Mouse (Mus musculus) midbrain, embryonic 12.5 days (tissue): ENCODE results near the gene Vmn1r87. TPM values are rescaled to one million over a fixed set of nuclear protein-coding genes. Genes with fewer than 3 reads are reported as not detected.
"Not testable (repeated sequence)": the region's sequence is repeated elsewhere in the genome, so short reads cannot be mapped to it uniquely, and the experiment has no call there.

Source experiments
- ATAC-seq: fragments of 200-750 bp; cut with Nextera tagmentation; 2 replicates; pipeline ENCODE4 v1.8.0; 2017; ENCODE audit warnings: low read depth, moderate TSS enrichment, moderate library complexity; ENCODE audit not compliant: low FRiP score
- H3K27ac ChIP-seq: fragments of 300-500 bp; sonication (generic); replicated peaks from 2 replicates; pipeline ENCODE4 v1.5.1; 2016; ENCODE audit warnings: mild to moderate bottlenecking
- H3K27me3 ChIP-seq: fragments of 300-500 bp; sonication (generic); 2 replicates; pipeline ENCODE4 v1.6.1; 2016; ENCODE audit warnings: mild to moderate bottlenecking
- H3K36me3 ChIP-seq: fragments of 300-500 bp; sonication (generic); 2 replicates; pipeline ENCODE4 v1.6.1; 2016
- H3K4me1 ChIP-seq: fragments of 300-500 bp; sonication (generic); 2 replicates; pipeline ENCODE4 v1.6.1; 2016
- H3K4me2 ChIP-seq: fragments of 300-500 bp; sonication (generic); replicated peaks from 2 replicates; pipeline ENCODE4 v1.6.1; 2016; ENCODE audit warnings: mild to moderate bottlenecking, moderate library complexity
- H3K4me3 ChIP-seq: fragments of 300-500 bp; sonication (generic); 2 replicates; pipeline ENCODE4 v1.5.1; 2016; ENCODE audit warnings: mild to moderate bottlenecking
- H3K9ac ChIP-seq: fragments of 300-500 bp; sonication (generic); replicated peaks from 2 replicates; pipeline ENCODE4 v1.6.1; 2016; ENCODE audit warnings: mild to moderate bottlenecking, moderate library complexity
- H3K9me3 ChIP-seq: fragments of 300-500 bp; sonication (generic); 2 replicates; pipeline ENCODE4 v1.6.1; 2016; ENCODE audit warnings: mild to moderate bottlenecking
- WGBS: fragments of 180-500 bp; shearing (Covaris S2); methylation state at CpG from one replicate; pipeline ENCODE4 v1.1.7; 2016; 5-methylcytosine and 5-hydroxymethylcytosine counted together
- polyA plus RNA-seq: library from polyadenylated mRNA; unstranded; fragments of >200 nt; fragmentation: Nextera tagmentation; extraction: Ambion mirVana; gene quantifications from 2 replicates; pipeline ENCODE4 v1.2.1, GENCODE M21; 2016

Gene Vmn1r87
- not detected in 2 replicates for polyA plus RNA-seq

- H3K4me1 ChIP-seq: no peaks in the 10 kb centered on the region
- no peak within 1 kb of the TSS for H3K27ac ChIP-seq
- no peaks in the 10 kb centered on the region for H3K36me3 ChIP-seq
- no peaks in the 10 kb centered on the region for H3K9me3 ChIP-seq
- 81% methylated on average over 1 of the region's 1 CpGs for WGBS
- no peaks in the 10 kb centered on the region for H3K27me3 ChIP-seq
- no peak within 1 kb of the TSS for H3K4me2 ChIP-seq
- no peak within 1 kb of the TSS for H3K9ac ChIP-seq
- ATAC-seq: no peak
- H3K4me3 ChIP-seq: no peak within 1 kb of the TSS
Measured at GRCm38 (mm10) chr7:13140057-13140456, at the start of gene Vmn1r87. Vmn1r87 (minus strand) TSS chr7:13140157.

DNA sequence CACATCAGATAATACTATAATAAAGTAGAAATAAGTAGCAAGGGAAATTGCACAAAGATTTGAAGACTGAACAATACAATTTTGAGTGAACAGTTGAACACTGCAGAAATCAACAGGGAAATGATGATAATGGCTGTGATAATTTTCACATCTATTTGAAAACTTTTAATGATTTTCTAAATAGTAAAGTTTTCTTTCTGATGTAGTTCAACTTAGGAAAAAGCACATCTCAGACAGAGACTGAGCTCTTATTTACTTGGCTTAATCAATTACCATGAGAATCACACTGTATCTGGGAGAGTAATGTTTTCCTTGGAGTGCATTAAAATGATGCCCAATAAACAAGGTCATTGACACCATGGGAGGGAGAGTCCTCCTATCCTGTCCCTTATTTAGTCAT is 19.3 kb upstream of the Vmn1r87 start, which contains the start of gene Vmn1r88:
Gene Vmn1r88, plus strand, starts transcription at position 301 of the 400 bp plus-strand sequence.
- H3K9ac ChIP-seq: no peak within 1 kb of the TSS
- no peaks in the 10 kb centered on the region for H3K4me1 ChIP-seq
- H3K27ac ChIP-seq: no peak within 1 kb of the TSS
- no peak within 1 kb of the TSS for H3K4me3 ChIP-seq
- H3K4me2 ChIP-seq: no peak within 1 kb of the TSS
- no peaks in the 10 kb centered on the region for H3K9me3 ChIP-seq
- no peaks in the 10 kb centered on the region for H3K27me3 ChIP-seq
- no peak for ATAC-seq
- H3K36me3 ChIP-seq: no peaks in the 10 kb centered on the region

DNA sequence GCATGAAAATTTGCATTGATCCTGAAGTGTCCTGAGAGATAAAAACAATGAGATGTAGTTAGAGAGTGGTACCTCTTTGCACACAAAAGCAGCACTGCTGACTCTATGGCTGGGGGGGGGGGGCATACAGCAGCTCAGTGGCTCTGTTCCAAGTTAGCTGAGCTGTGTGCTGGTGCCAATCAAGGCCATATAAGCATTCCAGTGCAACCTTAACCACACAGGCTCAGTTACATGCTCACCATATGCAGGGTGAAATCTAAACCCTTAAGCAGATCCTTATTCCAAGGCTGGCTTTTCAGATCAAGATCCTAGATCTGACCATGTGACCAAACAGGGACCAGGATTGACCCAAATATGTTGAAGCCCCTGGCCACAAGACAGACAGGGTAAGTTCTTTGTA is 2.6 kb downstream of the Vmn1r87 start:
- Histone ChIP-seq H3K4me3 (no peak overlapping the region), H3K4me2 (no peak overlapping the region), H3K27me3 (no peaks in the 10 kb centered on the region), H3K9ac (no peak overlapping the region), H3K27ac (no peak overlapping the region), H3K36me3 (no peaks in the 10 kb centered on the region), H3K4me1 (no peaks in the 10 kb centered on the region), H3K9me3 (no peaks in the 10 kb centered on the region)
- no peak for ATAC-seq

DNA sequence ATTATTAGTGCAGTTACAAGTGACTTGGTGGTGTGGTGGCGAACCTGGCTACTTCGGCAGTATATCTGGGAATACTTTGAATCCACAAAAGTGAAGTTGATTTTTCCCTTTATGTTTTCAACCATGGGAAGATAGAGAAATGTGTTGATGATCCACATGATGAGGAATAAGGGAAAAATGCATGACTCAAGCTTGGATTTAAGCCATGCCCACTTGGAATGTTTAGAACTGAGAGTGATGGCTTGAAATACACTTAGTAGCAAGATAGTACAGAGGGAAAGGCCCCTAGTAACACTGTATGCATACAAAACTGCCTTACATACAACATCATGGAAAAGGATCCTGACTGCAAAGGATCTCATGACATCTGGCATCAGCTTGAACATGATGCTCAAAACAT is 8.1 kb downstream of the Vmn1r87 start:
- Histone ChIP-seq H3K9ac (no peak overlapping the region), H3K4me3 (no peak overlapping the region), H3K4me1 (no peaks in the 10 kb centered on the region), H3K9me3 (no peaks in the 10 kb centered on the region), H3K27me3 (no peaks in the 10 kb centered on the region), H3K27ac (no peak overlapping the region), H3K36me3 (no peaks in the 10 kb centered on the region), H3K4me2 (no peak overlapping the region)
- ATAC-seq: no peak
- WGBS: 91% methylated on average over 2 of the region's 2 CpGs

- ATAC-seq: peak; percentile 97
- H3K27me3 ChIP-seq, H3K36me3 ChIP-seq, H3K4me1 ChIP-seq, H3K9me3 ChIP-seq, H3K27ac ChIP-seq, H3K9ac ChIP-seq: not testable (repeated sequence)
- H3K4me3 ChIP-seq: peak overlapping the region; percentile 30
- 1% methylated on average over 21 of the region's 34 CpGs for WGBS
- H3K4me2 ChIP-seq: peak overlapping the region; percentile 47
Measured at GRCm38 (mm10) chr7:13123554-13124153, 16.3 kb downstream of the Vmn1r87 start.

- no peaks in the 10 kb centered on the region for H3K36me3 ChIP-seq
- ATAC-seq: no peak
- H3K9me3 ChIP-seq: no peaks in the 10 kb centered on the region
- H3K4me2 ChIP-seq: no peak within 1 kb of the TSS
- no peaks in the 10 kb centered on the region for H3K27me3 ChIP-seq
- H3K4me1 ChIP-seq: no peaks in the 10 kb centered on the region
- no peak within 1 kb of the TSS for H3K4me3 ChIP-seq
- no peak within 1 kb of the TSS for H3K27ac ChIP-seq
- H3K9ac ChIP-seq: no peak within 1 kb of the TSS
Measured at GRCm38 (mm10) chr7:13119817-13120216, 20.1 kb downstream of the Vmn1r87 start, which contains the start of gene Vmn1r86. Vmn1r86 (minus strand) TSS chr7:13119917.

DNA sequence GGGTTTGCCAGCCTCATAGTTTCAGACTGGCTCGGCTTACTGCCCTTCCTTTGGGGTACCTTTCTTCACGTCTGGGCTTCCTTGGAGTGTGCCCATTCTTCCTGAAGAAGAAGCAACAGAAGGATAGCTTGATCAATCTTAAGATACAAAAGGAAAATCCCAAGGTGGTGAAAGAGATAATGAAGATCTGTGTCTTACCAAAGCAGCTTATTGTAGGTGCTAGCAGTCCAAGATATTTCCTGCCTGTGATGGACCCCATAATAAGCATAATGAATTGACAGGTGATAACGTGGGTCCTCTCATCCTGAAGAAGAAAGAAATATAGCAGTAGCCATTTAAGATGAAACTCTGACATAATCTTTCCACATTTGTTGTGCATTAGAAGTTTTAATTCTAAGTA is 44.9 kb downstream of the Vmn1r87 start, which contains the start of gene Vmn1r85:
Gene Vmn1r85, minus strand, starts transcription at position 101 of the 400 bp plus-strand sequence.
- H3K4me3 ChIP-seq: no peak within 1 kb of the TSS
- no peaks in the 10 kb centered on the region for H3K4me1 ChIP-seq

More for the DNA sequence above, 44.9 kb downstream of the Vmn1r87 start, which contains the start of gene Vmn1r85:
- WGBS: 67% methylated on average over 3 of the region's 3 CpGs
- Histone ChIP-seq H3K9ac (no peak within 1 kb of the TSS), H3K27ac (no peak within 1 kb of the TSS), H3K27me3 (no peaks in the 10 kb centered on the region), H3K4me2 (no peak within 1 kb of the TSS), H3K9me3 (no peaks in the 10 kb centered on the region), H3K36me3 (no peaks in the 10 kb centered on the region)
- no peak for ATAC-seq

Other genes with a start within 250 kb of the Vmn1r87 start
- gene Zscan22, start 242.3 kb downstream of the Vmn1r87 start, polyA plus RNA-seq: 11.2 and 11.8 TPM in 2 replicates
- 603 and 620 TPM in 2 replicates for gene Rps5, start 217.9 kb downstream of the Vmn1r87 start, polyA plus RNA-seq
- gene Rnf225, start 212.7 kb downstream of the Vmn1r87 start, polyA plus RNA-seq: 0.79 and 0.93 TPM in 2 replicates
- 14.2 and 15.5 TPM in 2 replicates for gene Zfp324, start 174.3 kb downstream of the Vmn1r87 start, polyA plus RNA-seq
- gene Zfp446, start 162.3 kb downstream of the Vmn1r87 start, polyA plus RNA-seq: 18.1 and 18.7 TPM in 2 replicates
- 0.13 TPM in 1 of 2 replicates, not detected in the other for gene Slc27a5, start 142.0 kb downstream of the Vmn1r87 start, polyA plus RNA-seq
- 376 and 420 TPM in 2 replicates for gene Trim28, start 141.0 kb downstream of the Vmn1r87 start, polyA plus RNA-seq
- gene Zbtb45, start 130.1 kb downstream of the Vmn1r87 start, polyA plus RNA-seq: 36.6 and 37.1 TPM in 2 replicates
- 139 and 150 TPM in 2 replicates for gene Chmp2a, start 105.3 kb downstream of the Vmn1r87 start, polyA plus RNA-seq
- gene Ube2m, start 101.9 kb downstream of the Vmn1r87 start, polyA plus RNA-seq: 143 and 149 TPM in 2 replicates
- 5.2 and 5.3 TPM in 2 replicates for gene Mzf1, start 85.4 kb downstream of the Vmn1r87 start, polyA plus RNA-seq
- not detected in 2 replicates for gene Vmn1r85, start 45.0 kb downstream of the Vmn1r87 start, polyA plus RNA-seq
- gene Vmn1r86, start 20.2 kb downstream of the Vmn1r87 start, polyA plus RNA-seq: not detected in 2 replicates
- gene Vmn1r88, start 19.4 kb upstream of the Vmn1r87 start, polyA plus RNA-seq: not detected in 2 replicates
- not detected in 2 replicates for gene Vmn1r89, start 72.9 kb upstream of the Vmn1r87 start, polyA plus RNA-seq
- 98.0 and 100 TPM in 2 replicates for gene Lig1, start 137.1 kb upstream of the Vmn1r87 start, polyA plus RNA-seq
- 15.1 and 15.7 TPM in 2 replicates for gene Zswim9, start 138.6 kb upstream of the Vmn1r87 start, polyA plus RNA-seq
- 1.1 and 1.3 TPM in 2 replicates for gene Pla2g4c, start 184.5 kb upstream of the Vmn1r87 start, polyA plus RNA-seq